Mouse (Mus musculus) myocyte (in vitro differentiated cells): Measurements from ENCODE around the gene Wars.

ENCODE experiments used
- E2F4 ChIP-seq: IDR thresholded peaks from one replicate; pipeline ENCODE4 v1.6.1; 2011; ENCODE audit warnings: mild to moderate bottlenecking, control low read depth, moderate library complexity; ENCODE audit not compliant: insufficient read depth
- MAX ChIP-seq: IDR thresholded peaks from one replicate; pipeline ENCODE4 v1.6.1; 2011; ENCODE audit warnings: low read depth, mild to moderate bottlenecking, control low read depth
- MYOD1 ChIP-seq, 3 experiments: IDR thresholded peaks; one replicate each; pipeline ENCODE4 v1.6.1; 2011; ENCODE audit warnings: control low read depth in 2 of 3, low read depth in 2 of 3, mild to moderate bottlenecking in 2 of 3, moderate library complexity in 1 of 3; ENCODE audit not compliant: insufficient read length in 2 of 3, control insufficient read depth in 1 of 3
- POLR2A ChIP-seq: IDR thresholded peaks from one replicate; pipeline ENCODE4 v1.6.1; 2011; ENCODE audit warnings: low read depth, mild to moderate bottlenecking, control low read depth, moderate library complexity; ENCODE audit not compliant: insufficient read length
- POLR2AphosphoS2 ChIP-seq: IDR thresholded peaks from one replicate; pipeline ENCODE4 v1.6.1; 2011; ENCODE audit warnings: low read depth, control low read depth; ENCODE audit not compliant: insufficient read length
- TCF12 ChIP-seq: IDR thresholded peaks from one replicate; pipeline ENCODE4 v1.6.1; 2011; ENCODE audit warnings: mild to moderate bottlenecking, control low read depth; ENCODE audit not compliant: poor library complexity, insufficient read depth, severe bottlenecking
- USF1 ChIP-seq: IDR thresholded peaks from one replicate; pipeline ENCODE4 v1.6.1; 2011; ENCODE audit warnings: low read depth, mild to moderate bottlenecking, control low read depth, moderate library complexity

DNA sequence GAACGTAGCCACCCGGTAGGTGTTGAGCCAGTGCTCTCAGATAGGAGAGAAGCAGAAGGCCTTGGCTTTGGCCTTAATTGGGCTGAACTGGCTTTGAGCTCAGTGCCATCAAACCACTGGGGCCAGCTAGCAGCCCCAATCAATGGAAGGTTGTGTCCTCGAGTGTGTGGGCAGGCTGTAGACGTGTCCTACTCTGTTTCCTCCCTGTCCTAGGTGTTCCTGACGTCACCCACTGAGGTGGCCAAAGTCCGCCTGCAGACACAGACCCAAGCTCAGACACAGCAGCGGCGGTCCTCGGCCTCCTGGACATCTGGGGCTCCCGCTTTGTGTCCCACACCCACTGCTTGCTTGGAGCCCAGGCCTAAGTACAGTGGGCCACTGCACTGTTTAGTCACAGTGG lies 38.9 kb downstream of the Wars start:
- TF ChIP-seq E2F4 (no peak), POLR2A (no peak), TCF12 (no peak), MAX (no peak), USF1 (no peak), MYOD1 (IDR thresholded peaks at IDR 0.05; ENCODE audit: control insufficient read depth in 1 of 3, insufficient read length in 2 of 3, low read depth in 2 of 3) (no peak), POLR2AphosphoS2 (no peak)
